In the genomic region with DNA sequence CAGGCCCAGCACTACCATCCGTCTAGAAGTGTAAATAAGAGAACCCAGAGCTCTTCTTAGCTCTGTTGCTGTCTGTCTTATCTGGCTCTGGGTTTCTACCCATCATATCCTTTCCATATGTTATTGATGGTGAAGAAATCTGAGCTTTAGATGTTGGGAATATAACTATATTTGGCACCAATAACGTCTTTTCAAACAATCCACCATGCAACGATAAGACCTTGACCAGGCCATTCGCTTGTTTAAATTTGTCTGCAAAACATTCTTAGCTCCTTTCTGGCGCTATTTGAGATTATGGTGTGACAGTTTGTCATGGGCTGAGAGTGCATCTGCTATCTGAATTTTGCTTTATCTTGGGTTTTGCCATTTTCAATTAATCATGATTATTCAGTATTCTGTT, we compare ENCODE assay signal across 51 mouse cellular contexts. TPM values are rescaled to one million over a fixed set of nuclear protein-coding genes. Genes with fewer than 3 reads are reported as not detected.
"Had no signal": no experiment of that assay in that cellular context is flagged by ENCODE, and none has a peak within 500 bp of the region (broad histone marks: within the 10 kb centered on the region; RNA-seq: fewer than 3 reads in every experiment).

No protein-coding gene starts in this region.

- H3K27ac ChIP-seq: heart, embryonic 10.5 days; heart, embryonic 13.5 days; heart, embryonic 15.5 days; hindbrain, embryonic 10.5 days; hindbrain, embryonic 12.5 days; hindbrain, embryonic 13.5 days; hindbrain, embryonic 14.5 days; hindbrain, embryonic 15.5 days; hindbrain, postnatal 0 days; intestine, embryonic 15.5 days; kidney, embryonic 15.5 days; kidney, postnatal 0 days; layer of hippocampus, adult 2 months had no signal

- H3K4me1 ChIP-seq: heart, embryonic 12.5 days; heart, embryonic 13.5 days; heart, embryonic 15.5 days; hindbrain, embryonic 13.5 days; hindbrain, embryonic 15.5 days; intestine, embryonic 15.5 days; kidney, embryonic 15.5 days had no signal

- H3K36me3 ChIP-seq: heart, embryonic 10.5 days; heart, embryonic 12.5 days; heart, embryonic 13.5 days; heart, embryonic 15.5 days; hindbrain, embryonic 10.5 days; hindbrain, embryonic 12.5 days; hindbrain, embryonic 13.5 days; hindbrain, embryonic 15.5 days; intestine, embryonic 15.5 days; kidney, embryonic 15.5 days had no signal

- H3K27me3 ChIP-seq: heart, embryonic 12.5 days; heart, embryonic 13.5 days; heart, embryonic 15.5 days; hindbrain, embryonic 12.5 days; hindbrain, embryonic 13.5 days; hindbrain, embryonic 15.5 days; intestine, embryonic 15.5 days; kidney, embryonic 15.5 days had no signal

- DNase-seq: heart, postnatal 10 days; heart, postnatal 14 days; heart, postnatal 36 days; heart, postnatal 4 days; kidney, adult 11 months; kidney, adult 18-20 months; kidney, adult 2 months; kidney, adult 8-10 months; kidney, adult 9 months; kidney, postnatal 10 days; kidney, postnatal 14 days; kidney, postnatal 25 days; kidney, postnatal 36 days; kidney, postnatal 4 days; layer of hippocampus, adult 9-11 months; layer of hippocampus, postnatal 36 days had no signal

- ATAC-seq: hindbrain, embryonic 16.5 days; hindbrain, postnatal 0 days; inflammation-experienced regulatory T-cells, adult 6 months; intestine, embryonic 15.5 days; intestine, embryonic 16.5 days; intestine, postnatal 0 days had no signal

- H3K4me3 ChIP-seq: heart, embryonic 10.5 days; heart, embryonic 12.5 days; heart, embryonic 13.5 days; heart, embryonic 15.5 days; hindbrain, embryonic 10.5 days; hindbrain, embryonic 12.5 days; hindbrain, embryonic 13.5 days; hindbrain, embryonic 15.5 days; intestine, embryonic 15.5 days; kidney, embryonic 15.5 days; layer of hippocampus, adult 2 months had no signal

- H3K4me2 ChIP-seq: heart, embryonic 11.5 days; heart, embryonic 12.5 days; heart, embryonic 13.5 days; heart, embryonic 15.5 days; hindbrain, embryonic 12.5 days; hindbrain, embryonic 13.5 days; hindbrain, embryonic 14.5 days; hindbrain, embryonic 15.5 days; intestine, embryonic 15.5 days; kidney, embryonic 15.5 days had no signal

- H3K9ac ChIP-seq: heart, embryonic 12.5 days; heart, embryonic 13.5 days; heart, embryonic 15.5 days; hindbrain, embryonic 12.5 days; hindbrain, embryonic 13.5 days; hindbrain, embryonic 14.5 days; hindbrain, embryonic 15.5 days; intestine, embryonic 15.5 days; kidney, embryonic 15.5 days had no signal

- H3K9me3 ChIP-seq: heart, embryonic 10.5 days; heart, embryonic 12.5 days; heart, embryonic 13.5 days; heart, embryonic 15.5 days; hindbrain, embryonic 10.5 days; hindbrain, embryonic 12.5 days; hindbrain, embryonic 13.5 days; hindbrain, embryonic 15.5 days; intestine, embryonic 15.5 days; kidney, embryonic 15.5 days had no signal

RNA-seq across cellular contexts. Expression of gene Pabpc6, which starts 10.9 kb away (rescaled TPM):
- total RNA-seq: heart, postnatal 10 days; heart, postnatal 14 days; heart, postnatal 25 days; heart, postnatal 36 days; heart, postnatal 4 days; hematopoietic stem cell, adult 5-6 weeks; hindbrain, postnatal 0 days; layer of hippocampus, adult 18-20 months; layer of hippocampus, adult 2 months; layer of hippocampus, adult 8-10 months; layer of hippocampus, postnatal 10 days; layer of hippocampus, postnatal 14 days; layer of hippocampus, postnatal 25 days; left cerebral cortex, adult 18-20 months had no signal
- polyA plus RNA-seq: heart, embryonic 10.5 days; heart, embryonic 11.5 days; heart, embryonic 12.5 days; heart, embryonic 13.5 days; heart, embryonic 14.5 days; heart, embryonic 15.5 days; heart, embryonic 16.5 days; heart, postnatal 0 days; hindbrain, embryonic 10.5 days; hindbrain, embryonic 11.5 days; hindbrain, embryonic 12.5 days; hindbrain, embryonic 13.5 days; hindbrain, embryonic 14.5 days; hindbrain, embryonic 15.5 days; hindbrain, embryonic 16.5 days; hindbrain, postnatal 0 days; inflammation-experienced regulatory T-cells, adult 6 months; intestine, embryonic 14.5 days; intestine, embryonic 15.5 days; intestine, embryonic 16.5 days; intestine, postnatal 0 days; kidney, embryonic 14.5 days; kidney, embryonic 15.5 days; kidney, embryonic 16.5 days; kidney, postnatal 0 days; large intestine, adult 2 months had no signal
